In genomic region chr2:121456692-121457642, GRCm38 (mm10) we compare ENCODE assay signal across 8 mouse cellular contexts. TPM values are rescaled to one million over a fixed set of nuclear protein-coding genes. Genes with fewer than 3 reads are reported as not detected.
A peak's percentile ranks its signal among the peaks of the same experiment; 100 is the strongest.
DNase-seq lines count a peak whose midpoint lies in the region.

Serinc4 (minus strand) TSS chr2:121456781.

- H3K4me1 ChIP-seq in megakaryocyte, embryonic 14.5 days = peaks cover 53% of the 10 kb centered on the region

- peaks cover 62% of the 10 kb centered on the region for H3K36me3 ChIP-seq in megakaryocyte, embryonic 14.5 days (replicated peaks; ENCODE audit: low read length)

- H3K27me3 ChIP-seq in megakaryocyte, embryonic 14.5 days (replicated peaks) = no peaks in the 10 kb centered on the region

- H3K4me3 ChIP-seq in megakaryocyte, embryonic 14.5 days (replicated peaks) = peak within 1 kb of the TSS; percentile 94

- DNase-seq in adrenal gland, adult (ENCODE audit: inconsistent age in 2 of 2, low spot score in 1 of 2) = peak; percentile 87 to 95
- DNase-seq in embryo, embryonic 10 days (ENCODE audit: low spot score) = peak; percentile 96
- DNase-seq in gastrocnemius, adult 8-10 months (ENCODE audit: low spot score in 2 of 2) = peak; percentile 55 to 68
- DNase-seq in induced T-regulatory cell, adult 2 months (ENCODE audit: low read depth) = peak; percentile 95
- DNase-seq in left cerebral cortex, adult 8-10 months (ENCODE audit: low spot score in 2 of 2) = peak; percentile 68 to 73
- peak; percentile 86 for DNase-seq in right cerebral cortex, adult 2 months (ENCODE audit: low spot score in 2 of 2)
- DNase-seq in urinary bladder, postnatal 10 days (ENCODE audit: low spot score) = peak; percentile 35

- no peaks in the 10 kb centered on the region for H3K9me3 ChIP-seq in megakaryocyte, embryonic 14.5 days

RNA-seq across cellular contexts. Expression of gene Serinc4, which starts in this region (rescaled TPM):
- total RNA-seq in gastrocnemius, adult 8-10 months (2022) = not detected
- 1 to 10 TPM in 1 of 4 experiments, under 1 TPM in 3; 0.27 to 1.1 (median 0.50) TPM for total RNA-seq in left cerebral cortex, adult 8-10 months (2022)
- 0.30 TPM in 1 of 2 replicates, not detected in the other for polyA plus RNA-seq in megakaryocyte, embryonic 14.5 days (2012; ENCODE audit: insufficient read depth, low replicate concordance)

Comparison
In these comparisons a context has a peak if more than half of its experiments do, and no peak if none do; other contexts are left out.
1. Peak in every context shown above with its lines: DNase-seq and H3K4me3 ChIP-seq.
2. Peak in DNase-seq in gastrocnemius, adult 8-10 months; RNA of the gene not detected or under 1 TPM.
3. DNase-seq: peak in every context shown above with its lines; median percentile 96 in embryo, embryonic 10 days; 95 in induced T-regulatory cell, adult 2 months; 91 in adrenal gland, adult; 86 in right cerebral cortex, adult 2 months; 70 in left cerebral cortex, adult 8-10 months; 62 in gastrocnemius, adult 8-10 months; 35 in urinary bladder, postnatal 10 days.